Mouse (Mus musculus): Measurements from ENCODE around the gene Adk. TPM values are rescaled to one million over a fixed set of nuclear protein-coding genes. Genes with fewer than 3 reads are reported as not detected.

Gene Adk
- polyA plus RNA-seq, 1 experiment = 69.5 TPM

- H3K27me3 ChIP-seq (ENCODE audit: control insufficient read depth, insufficient read depth, insufficient read length) = no peaks in the 10 kb centered on the region
- no peaks in the 10 kb centered on the region for H3K79me3 ChIP-seq (ENCODE audit: low read depth)
- H3K4me3 ChIP-seq (ENCODE audit: insufficient read depth, poor library complexity, severe bottlenecking) = no peak overlapping the region
- no peak overlapping the region for H3ac ChIP-seq (ENCODE audit: control insufficient read depth, insufficient read length, low read depth)
- TF ChIP-seq MAX (IDR thresholded peaks at IDR 0.05) (no peak), CEBPB (IDR thresholded peaks at IDR 0.05; ENCODE audit: low read depth) (no peak), MYOD1 (IDR thresholded peaks at IDR 0.05; ENCODE audit: control insufficient read depth, insufficient read length, low read depth) (no peak), CTCF (IDR thresholded peaks at IDR 0.05; ENCODE audit: control insufficient read depth, insufficient read depth, insufficient read length) (no peak), MYOG (IDR thresholded peaks at IDR 0.05; ENCODE audit: control insufficient read depth, extremely low read depth, insufficient read length) (no peak), USF1 (IDR thresholded peaks at IDR 0.05; ENCODE audit: low read depth) (no peak), FOSL1 (IDR thresholded peaks at IDR 0.05; ENCODE audit: insufficient read depth, low read length, poor library complexity, severe bottlenecking) (no peak)
- H3K79me2 ChIP-seq (ENCODE audit: control insufficient read depth, insufficient read depth) = no peaks in the 10 kb centered on the region
- H3K36me3 ChIP-seq (ENCODE audit: control insufficient read depth, insufficient read depth) = peaks cover 2% of the 10 kb centered on the region
These were observed 49.2 kb downstream of the Adk start for GRCm38 (mm10) chr14:21101562-21101961.

- Histone ChIP-seq H3K79me3 (ENCODE audit: low read depth) (no peaks in the 10 kb centered on the region), H3K4me3 (ENCODE audit: insufficient read depth, poor library complexity, severe bottlenecking) (no peak overlapping the region), H3K79me2 (ENCODE audit: control insufficient read depth, insufficient read depth) (no peaks in the 10 kb centered on the region), H3K27me3 (ENCODE audit: control insufficient read depth, insufficient read depth, insufficient read length) (no peaks in the 10 kb centered on the region), H3K36me3 (ENCODE audit: control insufficient read depth, insufficient read depth) (peaks cover 7% of the 10 kb centered on the region), H3ac (ENCODE audit: control insufficient read depth, insufficient read length, low read depth) (no peak overlapping the region)
- no peak for TF ChIP-seq MYOG (IDR thresholded peaks at IDR 0.05; ENCODE audit: control insufficient read depth, extremely low read depth, insufficient read length)
- TF ChIP-seq MAX (IDR thresholded peaks at IDR 0.05) = no peak
- no peak for TF ChIP-seq CTCF (IDR thresholded peaks at IDR 0.05; ENCODE audit: control insufficient read depth, insufficient read depth, insufficient read length)
- no peak for TF ChIP-seq FOSL1 (IDR thresholded peaks at IDR 0.05; ENCODE audit: insufficient read depth, low read length, poor library complexity, severe bottlenecking)
- TF ChIP-seq CEBPB (IDR thresholded peaks at IDR 0.05; ENCODE audit: low read depth) = no peak
- no peak for TF ChIP-seq USF1 (IDR thresholded peaks at IDR 0.05; ENCODE audit: low read depth)
- TF ChIP-seq MYOD1 (IDR thresholded peaks at IDR 0.05; ENCODE audit: control insufficient read depth, insufficient read length, low read depth) = no peak
These were observed 50.4 kb downstream of the Adk start for GRCm38 (mm10) chr14:21102666-21103203.

GRCm38 (mm10) chr14:21105049-21105448 is 52.7 kb downstream of the Adk start:
- H3K27me3 ChIP-seq (ENCODE audit: control insufficient read depth, insufficient read depth, insufficient read length) = no peaks in the 10 kb centered on the region
- no peaks in the 10 kb centered on the region for H3K79me3 ChIP-seq (ENCODE audit: low read depth)
- no peaks in the 10 kb centered on the region for H3K79me2 ChIP-seq (ENCODE audit: control insufficient read depth, insufficient read depth)
- TF ChIP-seq MYOD1 (IDR thresholded peaks at IDR 0.05; ENCODE audit: control insufficient read depth, insufficient read length, low read depth) (no peak), CTCF (IDR thresholded peaks at IDR 0.05; ENCODE audit: control insufficient read depth, insufficient read depth, insufficient read length) (no peak), MAX (IDR thresholded peaks at IDR 0.05) (no peak), USF1 (IDR thresholded peaks at IDR 0.05; ENCODE audit: low read depth) (no peak), CEBPB (IDR thresholded peaks at IDR 0.05; ENCODE audit: low read depth) (no peak), FOSL1 (IDR thresholded peaks at IDR 0.05; ENCODE audit: insufficient read depth, low read length, poor library complexity, severe bottlenecking) (no peak), MYOG (IDR thresholded peaks at IDR 0.05; ENCODE audit: control insufficient read depth, extremely low read depth, insufficient read length) (no peak)
- no peak overlapping the region for H3ac ChIP-seq (ENCODE audit: control insufficient read depth, insufficient read length, low read depth)
- no peak overlapping the region for H3K4me3 ChIP-seq (ENCODE audit: insufficient read depth, poor library complexity, severe bottlenecking)
- peaks cover 7% of the 10 kb centered on the region for H3K36me3 ChIP-seq (ENCODE audit: control insufficient read depth, insufficient read depth)

GRCm38 (mm10) chr14:21106582-21106981 is 54.2 kb downstream of the Adk start:
- H3ac ChIP-seq (ENCODE audit: control insufficient read depth, insufficient read length, low read depth) = no peak overlapping the region
- no peak overlapping the region for H3K4me3 ChIP-seq (ENCODE audit: insufficient read depth, poor library complexity, severe bottlenecking)
- no peaks in the 10 kb centered on the region for H3K27me3 ChIP-seq (ENCODE audit: control insufficient read depth, insufficient read depth, insufficient read length)
- no peak for TF ChIP-seq MYOD1 (IDR thresholded peaks at IDR 0.05; ENCODE audit: control insufficient read depth, insufficient read length, low read depth)
- TF ChIP-seq USF1 (IDR thresholded peaks at IDR 0.05; ENCODE audit: low read depth) = no peak
- no peak for TF ChIP-seq CEBPB (IDR thresholded peaks at IDR 0.05; ENCODE audit: low read depth)
- no peak for TF ChIP-seq CTCF (IDR thresholded peaks at IDR 0.05; ENCODE audit: control insufficient read depth, insufficient read depth, insufficient read length)
- TF ChIP-seq MAX (IDR thresholded peaks at IDR 0.05) = no peak
- TF ChIP-seq FOSL1 (IDR thresholded peaks at IDR 0.05; ENCODE audit: insufficient read depth, low read length, poor library complexity, severe bottlenecking) = no peak
- no peak for TF ChIP-seq MYOG (IDR thresholded peaks at IDR 0.05; ENCODE audit: control insufficient read depth, extremely low read depth, insufficient read length)
- no peaks in the 10 kb centered on the region for H3K79me3 ChIP-seq (ENCODE audit: low read depth)
- H3K79me2 ChIP-seq (ENCODE audit: control insufficient read depth, insufficient read depth) = no peaks in the 10 kb centered on the region
- H3K36me3 ChIP-seq (ENCODE audit: control insufficient read depth, insufficient read depth) = peaks cover 7% of the 10 kb centered on the region

- H3K79me2 ChIP-seq (ENCODE audit: control insufficient read depth, insufficient read depth) = no peaks in the 10 kb centered on the region
- no peaks in the 10 kb centered on the region for H3K27me3 ChIP-seq (ENCODE audit: control insufficient read depth, insufficient read depth, insufficient read length)
- TF ChIP-seq MAX (IDR thresholded peaks at IDR 0.05) = no peak
- peaks cover 7% of the 10 kb centered on the region for H3K36me3 ChIP-seq (ENCODE audit: control insufficient read depth, insufficient read depth)
- no peak overlapping the region for H3K4me3 ChIP-seq (ENCODE audit: insufficient read depth, poor library complexity, severe bottlenecking)
- H3K79me3 ChIP-seq (ENCODE audit: low read depth) = no peaks in the 10 kb centered on the region
- no peak overlapping the region for H3ac ChIP-seq (ENCODE audit: control insufficient read depth, insufficient read length, low read depth)
These were observed 55.2 kb downstream of the Adk start for GRCm38 (mm10) chr14:21107551-21107950.

- no peak overlapping the region for H3ac ChIP-seq (ENCODE audit: control insufficient read depth, insufficient read length, low read depth)
- no peak for TF ChIP-seq MYOD1 (IDR thresholded peaks at IDR 0.05; ENCODE audit: control insufficient read depth, insufficient read length, low read depth)
- no peak for TF ChIP-seq MYOG (IDR thresholded peaks at IDR 0.05; ENCODE audit: control insufficient read depth, extremely low read depth, insufficient read length)
- no peak for TF ChIP-seq USF1 (IDR thresholded peaks at IDR 0.05; ENCODE audit: low read depth)
- TF ChIP-seq MAX (IDR thresholded peaks at IDR 0.05) = no peak
- TF ChIP-seq FOSL1 (IDR thresholded peaks at IDR 0.05; ENCODE audit: insufficient read depth, low read length, poor library complexity, severe bottlenecking) = no peak
- no peak for TF ChIP-seq CEBPB (IDR thresholded peaks at IDR 0.05; ENCODE audit: low read depth)
- no peak for TF ChIP-seq CTCF (IDR thresholded peaks at IDR 0.05; ENCODE audit: control insufficient read depth, insufficient read depth, insufficient read length)
- H3K4me3 ChIP-seq (ENCODE audit: insufficient read depth, poor library complexity, severe bottlenecking) = no peak overlapping the region
- H3K36me3 ChIP-seq (ENCODE audit: control insufficient read depth, insufficient read depth) = peaks cover 7% of the 10 kb centered on the region
- no peaks in the 10 kb centered on the region for H3K79me2 ChIP-seq (ENCODE audit: control insufficient read depth, insufficient read depth)
- H3K27me3 ChIP-seq (ENCODE audit: control insufficient read depth, insufficient read depth, insufficient read length) = no peaks in the 10 kb centered on the region
- no peaks in the 10 kb centered on the region for H3K79me3 ChIP-seq (ENCODE audit: low read depth)
These were observed 58.1 kb downstream of the Adk start for GRCm38 (mm10) chr14:21110492-21110891.
